Mouse (Mus musculus) thymus, postnatal 25 days (tissue): ENCODE data around the gene Ankdd1a.

Experiments used
- DNase-seq: peaks from one replicate; pipeline ENCODE4 v3.0.0; 2022

Ankdd1a gene

GRCm38 (mm10) chr9:65492851-65493250 is 27.1 kb downstream of the Ankdd1a start:
- DNase-seq: no peak

- DNase-seq: no peak
These were observed 27.6 kb downstream of the Ankdd1a start for GRCm38 (mm10) chr9:65492351-65492750.

GRCm38 (mm10) chr9:65491476-65491875 is 28.5 kb downstream of the Ankdd1a start:
- no peak for DNase-seq

GRCm38 (mm10) chr9:65480071-65480470 is 39.9 kb downstream of the Ankdd1a start:
- DNase-seq: no peak

- DNase-seq: no peak
These were observed 40.8 kb downstream of the Ankdd1a start for GRCm38 (mm10) chr9:65479158-65479557.

GRCm38 (mm10) chr9:65472769-65473168 is 47.2 kb downstream of the Ankdd1a start:
- no peak for DNase-seq

GRCm38 (mm10) chr9:65467686-65468085 is 52.3 kb downstream of the Ankdd1a start:
- no peak for DNase-seq

GRCm38 (mm10) chr9:65465241-65465640 is 54.8 kb downstream of the Ankdd1a start:
- DNase-seq: no peak

GRCm38 (mm10) chr9:65464161-65464560 is 55.8 kb downstream of the Ankdd1a start:
- peak; percentile 4 for DNase-seq

- no peak for DNase-seq
These were observed 57.4 kb downstream of the Ankdd1a start for GRCm38 (mm10) chr9:65462544-65462943.

- peak; percentile 98 for DNase-seq
These were observed 59.1 kb downstream of the Ankdd1a start, which contains the start of gene Spg21 for GRCm38 (mm10) chr9:65460732-65461442. TSS of gene Spg21 (plus strand) at chr9:65460947.

- no peak for DNase-seq
These were observed 59.8 kb downstream of the Ankdd1a start for GRCm38 (mm10) chr9:65460198-65460597.

- DNase-seq: no peak
These were observed 61.0 kb downstream of the Ankdd1a start for GRCm38 (mm10) chr9:65458975-65459374.

GRCm38 (mm10) chr9:65447951-65448350 is 72.0 kb downstream of the Ankdd1a start:
- no peak for DNase-seq

- DNase-seq: no peak
These were observed 75.3 kb downstream of the Ankdd1a start for GRCm38 (mm10) chr9:65444692-65445091.
